Mouse (Mus musculus): ENCODE results near the gene Slc13a1. TPM values are rescaled to one million over a fixed set of nuclear protein-coding genes. Genes with fewer than 3 reads are reported as not detected.

Gene Slc13a1
- polyA plus RNA-seq, 1 experiment = 0.05 TPM

GRCm38 (mm10) chr6:24132951-24133350, 34.9 kb downstream of the Slc13a1 start:
- Histone ChIP-seq H3K27me3 (ENCODE audit: control insufficient read depth, insufficient read depth, low read length) (no peaks in the 10 kb centered on the region; the same call in 1 of the 2 replicates), H3K36me3 (ENCODE audit: control insufficient read depth, insufficient read depth, low read length) (no peaks in the 10 kb centered on the region)
- no peak for TF ChIP-seq POLR2A (IDR thresholded peaks at IDR 0.05; ENCODE audit: low read depth, low read length)
- no peak for TF ChIP-seq CTCF (IDR thresholded peaks at IDR 0.05; ENCODE audit: extremely low read depth, insufficient read depth, insufficient read length, insufficient replicate concordance)

GRCm38 (mm10) chr6:24122632-24123031, 45.3 kb downstream of the Slc13a1 start:
- DNase-seq (ENCODE audit: low read depth in 1 of 2, low spot score in 2 of 2) = no peak
- TF ChIP-seq POLR2A (IDR thresholded peaks at IDR 0.05; ENCODE audit: low read depth, low read length) (no peak), CTCF (IDR thresholded peaks at IDR 0.05; ENCODE audit: extremely low read depth, insufficient read depth, insufficient read length, insufficient replicate concordance) (no peak)
- Histone ChIP-seq H3K27ac (ENCODE audit: insufficient read depth, low read length) (no peak overlapping the region), H3K36me3 (ENCODE audit: control insufficient read depth, insufficient read depth, low read length) (no peaks in the 10 kb centered on the region), H3K27me3 (ENCODE audit: control insufficient read depth, insufficient read depth, low read length) (no peaks in the 10 kb centered on the region), H3K4me3 (ENCODE audit: extremely low read depth, insufficient read depth, insufficient read length) (no peak overlapping the region), H3K4me1 (ENCODE audit: control insufficient read depth, insufficient read depth, insufficient read length) (no peaks in the 10 kb centered on the region)

More at GRCm38 (mm10) chr6:24132951-24133350, 34.9 kb downstream of the Slc13a1 start:
- no peak overlapping the region for H3K4me3 ChIP-seq (ENCODE audit: extremely low read depth, insufficient read depth, insufficient read length)
- DNase-seq (ENCODE audit: low read depth in 1 of 2, low spot score in 2 of 2) = no peak
- WGBS = 92% methylated on average over 4 of the region's 4 CpGs
- no peaks in the 10 kb centered on the region for H3K4me1 ChIP-seq (ENCODE audit: control insufficient read depth, insufficient read depth, insufficient read length)
- H3K27ac ChIP-seq (ENCODE audit: insufficient read depth, low read length) = no peak overlapping the region

GRCm38 (mm10) chr6:24111614-24112013, 56.3 kb downstream of the Slc13a1 start:
- Histone ChIP-seq H3K4me1 (ENCODE audit: control insufficient read depth, insufficient read depth, insufficient read length) (no peaks in the 10 kb centered on the region), H3K27ac (ENCODE audit: insufficient read depth, low read length) (no peak overlapping the region), H3K27me3 (ENCODE audit: control insufficient read depth, insufficient read depth, low read length) (no peaks in the 10 kb centered on the region), H3K36me3 (ENCODE audit: control insufficient read depth, insufficient read depth, low read length) (no peaks in the 10 kb centered on the region), H3K4me3 (ENCODE audit: extremely low read depth, insufficient read depth, insufficient read length) (no peak overlapping the region)
- DNase-seq (ENCODE audit: low read depth in 1 of 2, low spot score in 2 of 2) = no peak
- WGBS = 95% methylated on average over 8 of the region's 8 CpGs
- no peak for TF ChIP-seq POLR2A (IDR thresholded peaks at IDR 0.05; ENCODE audit: low read depth, low read length)
- no peak for TF ChIP-seq CTCF (IDR thresholded peaks at IDR 0.05; ENCODE audit: extremely low read depth, insufficient read depth, insufficient read length, insufficient replicate concordance)

- H3K4me3 ChIP-seq (ENCODE audit: extremely low read depth, insufficient read depth, insufficient read length) = no peak overlapping the region
- DNase-seq (ENCODE audit: low read depth in 1 of 2, low spot score in 2 of 2) = no peak
- 88% methylated on average over 4 of the region's 4 CpGs for WGBS
- H3K4me1 ChIP-seq (ENCODE audit: control insufficient read depth, insufficient read depth, insufficient read length) = no peaks in the 10 kb centered on the region
- TF ChIP-seq CTCF (IDR thresholded peaks at IDR 0.05; ENCODE audit: extremely low read depth, insufficient read depth, insufficient read length, insufficient replicate concordance) (no peak), POLR2A (IDR thresholded peaks at IDR 0.05; ENCODE audit: low read depth, low read length) (no peak)
- no peaks in the 10 kb centered on the region for H3K36me3 ChIP-seq (ENCODE audit: control insufficient read depth, insufficient read depth, low read length)
- no peak overlapping the region for H3K27ac ChIP-seq (ENCODE audit: insufficient read depth, low read length)
- no peaks in the 10 kb centered on the region for H3K27me3 ChIP-seq (ENCODE audit: control insufficient read depth, insufficient read depth, low read length)
These were observed 59.4 kb downstream of the Slc13a1 start for GRCm38 (mm10) chr6:24108471-24108870.

GRCm38 (mm10) chr6:24106157-24106556, 61.7 kb downstream of the Slc13a1 start:
- H3K27ac ChIP-seq (ENCODE audit: insufficient read depth, low read length) = no peak overlapping the region
- H3K27me3 ChIP-seq (ENCODE audit: control insufficient read depth, insufficient read depth, low read length) = no peaks in the 10 kb centered on the region
- no peak overlapping the region for H3K4me3 ChIP-seq (ENCODE audit: extremely low read depth, insufficient read depth, insufficient read length)
- no peak for DNase-seq (ENCODE audit: low read depth in 1 of 2, low spot score in 2 of 2)
- H3K36me3 ChIP-seq (ENCODE audit: control insufficient read depth, insufficient read depth, low read length) = no peaks in the 10 kb centered on the region
- 72% methylated on average over 3 of the region's 3 CpGs for WGBS
- TF ChIP-seq CTCF (IDR thresholded peaks at IDR 0.05; ENCODE audit: extremely low read depth, insufficient read depth, insufficient read length, insufficient replicate concordance) (no peak), POLR2A (IDR thresholded peaks at IDR 0.05; ENCODE audit: low read depth, low read length) (no peak)
- no peaks in the 10 kb centered on the region for H3K4me1 ChIP-seq (ENCODE audit: control insufficient read depth, insufficient read depth, insufficient read length)

- no peak for DNase-seq (ENCODE audit: low read depth in 1 of 2, low spot score in 2 of 2)
- Histone ChIP-seq H3K27me3 (ENCODE audit: control insufficient read depth, insufficient read depth, low read length) (no peaks in the 10 kb centered on the region), H3K4me3 (ENCODE audit: extremely low read depth, insufficient read depth, insufficient read length) (no peak overlapping the region), H3K27ac (ENCODE audit: insufficient read depth, low read length) (no peak overlapping the region), H3K36me3 (ENCODE audit: control insufficient read depth, insufficient read depth, low read length) (no peaks in the 10 kb centered on the region), H3K4me1 (ENCODE audit: control insufficient read depth, insufficient read depth, insufficient read length) (no peaks in the 10 kb centered on the region)
- TF ChIP-seq POLR2A (IDR thresholded peaks at IDR 0.05; ENCODE audit: low read depth, low read length) (no peak), CTCF (IDR thresholded peaks at IDR 0.05; ENCODE audit: extremely low read depth, insufficient read depth, insufficient read length, insufficient replicate concordance) (no peak)
- 88% methylated on average over 5 of the region's 5 CpGs for WGBS
These were observed 62.2 kb downstream of the Slc13a1 start for GRCm38 (mm10) chr6:24105681-24106080.

- no peak for TF ChIP-seq POLR2A (IDR thresholded peaks at IDR 0.05; ENCODE audit: low read depth, low read length)
- no peak for TF ChIP-seq CTCF (IDR thresholded peaks at IDR 0.05; ENCODE audit: extremely low read depth, insufficient read depth, insufficient read length, insufficient replicate concordance)
- DNase-seq (ENCODE audit: low read depth in 1 of 2, low spot score in 2 of 2) = no peak
- H3K27me3 ChIP-seq (ENCODE audit: control insufficient read depth, insufficient read depth, low read length) = no peaks in the 10 kb centered on the region
- no peak overlapping the region for H3K4me3 ChIP-seq (ENCODE audit: extremely low read depth, insufficient read depth, insufficient read length)
- no peak overlapping the region for H3K27ac ChIP-seq (ENCODE audit: insufficient read depth, low read length)
- H3K36me3 ChIP-seq (ENCODE audit: control insufficient read depth, insufficient read depth, low read length) = no peaks in the 10 kb centered on the region
- H3K4me1 ChIP-seq (ENCODE audit: control insufficient read depth, insufficient read depth, insufficient read length) = no peaks in the 10 kb centered on the region
- 29% methylated on average over 1 of the region's 1 CpGs for WGBS
These were observed 66.6 kb downstream of the Slc13a1 start for GRCm38 (mm10) chr6:24101281-24101680.

Data from spleen, adult 2 months (tissue).